Mouse (Mus musculus): ENCODE data around the gene Fxyd1.

The Fxyd1 gene

GRCm38 (mm10) chr7:31077885-31078445 lies 21.0 kb upstream of the Fxyd1 start:
- no peak for DNase-seq (ENCODE audit: low read depth)

GRCm38 (mm10) chr7:31077470-31077869 lies 20.5 kb upstream of the Fxyd1 start:
- DNase-seq (ENCODE audit: low read depth): no peak

- DNase-seq (ENCODE audit: low read depth): no peak
Observed at GRCm38 (mm10) chr7:31076492-31076891, 19.5 kb upstream of the Fxyd1 start, which contains the start of gene Fxyd3. TSS of gene Fxyd3 (minus strand) at chr7:31076704.

- no peak for DNase-seq (ENCODE audit: low read depth)
Observed at GRCm38 (mm10) chr7:31074713-31075069, 17.7 kb upstream of the Fxyd1 start.

DNA sequence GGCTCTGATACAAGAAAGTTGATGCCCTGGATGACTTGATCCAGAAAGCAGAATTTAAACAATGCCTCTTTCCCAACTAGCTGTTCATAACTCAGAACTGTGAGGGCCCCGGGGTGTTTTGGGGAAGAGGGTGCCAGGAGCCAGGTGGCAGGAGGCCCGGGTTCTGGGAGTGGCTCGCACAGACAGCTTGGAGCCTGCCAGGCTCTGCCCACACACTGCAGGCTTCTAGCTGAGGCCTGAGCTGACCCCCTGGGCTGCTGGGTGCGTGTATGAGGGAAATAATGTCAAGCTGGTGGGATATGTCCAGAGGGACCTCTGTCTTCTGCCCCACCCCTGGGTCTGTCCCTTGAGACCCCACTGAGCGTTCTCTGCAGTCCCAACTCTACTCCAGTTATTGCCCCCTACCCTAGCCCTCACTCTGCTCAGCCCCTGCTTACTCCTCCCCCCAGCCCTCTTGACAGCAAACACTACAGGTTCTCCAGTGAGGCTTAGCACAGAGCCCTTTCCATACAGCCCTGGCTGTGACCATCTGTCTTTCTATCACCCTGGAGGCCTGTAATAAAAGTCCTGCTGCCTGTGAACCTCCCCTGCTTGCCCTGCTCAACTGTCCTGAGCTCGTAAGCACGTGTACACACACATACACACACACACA lies 17.2 kb upstream of the Fxyd1 start:
- peak; percentile 69 for DNase-seq (ENCODE audit: low read depth)

DNA sequence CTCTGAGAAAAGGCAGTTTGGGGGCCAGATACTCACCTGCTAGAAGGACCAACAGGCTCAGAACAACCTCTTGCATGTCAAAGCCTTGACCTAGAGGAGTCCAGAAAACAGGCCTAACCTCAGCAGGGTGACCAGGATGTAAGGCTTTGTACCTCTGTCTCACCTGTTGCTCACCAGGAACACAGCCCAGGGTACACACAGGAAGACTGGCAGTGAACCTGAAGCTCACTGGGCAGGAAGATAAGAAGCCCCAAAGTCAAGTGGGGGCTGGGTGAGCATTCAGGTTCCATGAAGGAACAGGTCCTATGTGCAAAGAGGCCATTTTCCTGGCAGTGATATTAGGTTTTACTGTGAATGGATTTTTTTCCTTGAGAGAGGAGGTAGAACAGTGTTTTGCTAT lies 16.5 kb upstream of the Fxyd1 start:
- no peak for DNase-seq (ENCODE audit: low read depth)

DNA sequence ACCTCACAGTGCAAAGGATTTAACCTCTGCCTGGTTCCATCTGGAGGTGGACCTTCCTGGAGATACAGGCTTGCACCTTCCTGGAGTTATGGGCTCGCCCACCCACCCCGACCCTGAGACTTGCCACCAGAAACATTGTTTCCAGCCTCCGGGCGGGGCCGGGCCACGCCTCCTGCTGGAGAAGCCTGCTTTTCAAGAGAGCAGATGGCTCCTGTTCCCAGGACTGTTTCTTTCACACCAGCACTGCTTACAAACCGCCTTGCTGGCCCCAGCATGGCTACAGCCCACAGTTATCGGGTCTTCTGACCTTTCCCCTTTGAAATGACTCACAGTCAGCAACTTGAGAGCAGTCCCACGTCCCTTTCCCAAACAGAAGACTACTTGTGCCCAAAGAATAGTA lies 15.3 kb upstream of the Fxyd1 start:
- no peak for DNase-seq (ENCODE audit: low read depth)

GRCm38 (mm10) chr7:31070324-31070723 lies 13.3 kb upstream of the Fxyd1 start:
- DNase-seq (ENCODE audit: low read depth): no peak

GRCm38 (mm10) chr7:31069491-31069890 lies 12.5 kb upstream of the Fxyd1 start:
- no peak for DNase-seq (ENCODE audit: low read depth)

GRCm38 (mm10) chr7:31067836-31068235 lies 10.8 kb upstream of the Fxyd1 start:
- no peak for DNase-seq (ENCODE audit: low read depth)

DNA sequence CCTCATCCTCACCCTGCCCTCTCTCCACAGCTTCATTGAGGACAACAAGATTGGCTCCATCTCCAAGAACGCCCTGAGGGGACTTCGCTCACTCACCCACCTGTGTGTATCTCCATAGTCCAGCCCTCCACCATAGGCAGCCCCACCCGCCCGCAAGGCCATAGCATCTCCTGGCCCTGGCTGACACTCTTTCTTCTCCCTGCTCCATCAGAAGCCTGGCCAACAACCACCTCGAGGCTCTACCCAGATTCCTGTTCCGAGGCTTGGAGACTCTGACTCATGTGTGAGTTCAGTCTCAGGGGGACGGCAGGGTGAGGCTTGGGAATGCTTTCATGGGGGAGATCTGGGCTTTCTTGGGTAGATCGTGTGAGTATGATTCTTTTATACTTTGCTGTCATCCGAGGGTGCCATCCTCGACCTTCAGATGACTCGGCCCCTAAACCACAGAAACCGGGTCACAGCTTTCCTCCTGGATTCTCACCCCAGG lies 6.1 kb upstream of the Fxyd1 start:
- DNase-seq (ENCODE audit: low read depth): no peak

DNA sequence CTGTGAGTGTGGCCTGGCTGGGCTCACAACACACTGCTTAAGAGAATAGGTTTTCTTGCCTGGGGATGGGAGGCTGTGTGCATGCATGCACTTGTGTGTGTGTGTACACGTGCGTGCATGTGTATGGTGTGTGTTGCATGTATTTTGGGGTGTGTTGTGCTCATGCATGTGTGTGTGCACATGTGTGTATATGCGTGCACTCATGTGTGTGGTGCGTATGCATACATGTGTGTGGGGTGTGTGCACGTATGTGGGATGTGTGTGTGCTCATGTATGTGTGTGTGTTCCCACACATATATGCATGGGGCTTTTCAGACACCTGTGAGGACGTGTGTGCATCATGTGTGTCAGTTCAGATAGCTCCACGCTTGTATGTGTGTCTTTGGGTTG lies 3.6 kb upstream of the Fxyd1 start:
- no peak for DNase-seq (ENCODE audit: low read depth)

- DNase-seq (ENCODE audit: low read depth): no peak
Observed at GRCm38 (mm10) chr7:31059919-31060620, 3.1 kb upstream of the Fxyd1 start.

DNA sequence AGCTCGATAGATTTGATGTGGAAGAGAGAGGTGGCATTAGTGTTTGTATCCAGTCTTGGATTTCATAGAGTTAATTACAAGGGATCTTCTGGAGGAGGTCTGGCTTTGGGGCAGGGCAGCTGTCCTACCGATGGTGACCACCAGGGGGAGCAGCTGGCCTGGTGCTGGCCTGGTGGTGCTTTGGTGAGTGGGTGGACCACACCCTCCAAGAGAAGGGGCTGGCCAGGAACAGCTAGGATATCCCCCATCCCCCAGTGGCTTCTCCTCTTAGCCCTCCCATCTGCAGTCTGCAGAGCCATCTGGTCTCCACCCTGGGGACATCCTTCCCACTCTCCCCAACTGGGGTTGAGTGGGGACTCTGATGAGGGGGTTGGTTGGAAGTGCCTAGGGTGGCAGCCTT lies 2.1 kb upstream of the Fxyd1 start, which contains the start of gene Lgi4:
Gene Lgi4, plus strand, starts transcription at position 235 of the 400 bp plus-strand sequence.
- DNase-seq (ENCODE audit: low read depth): peak; percentile 77

- DNase-seq (ENCODE audit: low read depth): no peak
Observed at GRCm38 (mm10) chr7:31058211-31058610, 1.2 kb upstream of the Fxyd1 start.

- DNase-seq (ENCODE audit: low read depth): no peak
Observed at GRCm38 (mm10) chr7:31057730-31058129, 731 bp upstream of the Fxyd1 start.

DNA sequence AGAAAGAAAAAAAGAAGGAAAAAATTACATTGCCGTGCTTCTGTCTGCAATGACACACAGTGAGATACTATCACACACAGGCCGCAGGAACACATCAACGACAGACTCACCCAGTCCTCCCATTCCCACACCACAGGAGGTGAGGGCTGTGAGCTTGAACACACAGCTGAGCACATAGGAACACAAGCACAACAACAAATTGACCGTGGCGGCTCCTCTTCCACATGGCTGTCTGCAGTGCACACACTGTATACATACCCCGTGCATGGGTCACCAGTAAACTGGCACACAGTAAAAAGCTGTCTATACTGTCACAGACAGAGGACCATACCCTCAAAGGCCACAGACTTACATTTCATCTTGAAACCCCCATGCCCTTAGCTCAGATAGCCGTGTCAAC lies 551 bp downstream of the Fxyd1 start:
- no peak for DNase-seq (ENCODE audit: low read depth)

GRCm38 (mm10) chr7:31055883-31056282 lies 1.1 kb downstream of the Fxyd1 start:
- no peak for DNase-seq (ENCODE audit: low read depth)

DNA sequence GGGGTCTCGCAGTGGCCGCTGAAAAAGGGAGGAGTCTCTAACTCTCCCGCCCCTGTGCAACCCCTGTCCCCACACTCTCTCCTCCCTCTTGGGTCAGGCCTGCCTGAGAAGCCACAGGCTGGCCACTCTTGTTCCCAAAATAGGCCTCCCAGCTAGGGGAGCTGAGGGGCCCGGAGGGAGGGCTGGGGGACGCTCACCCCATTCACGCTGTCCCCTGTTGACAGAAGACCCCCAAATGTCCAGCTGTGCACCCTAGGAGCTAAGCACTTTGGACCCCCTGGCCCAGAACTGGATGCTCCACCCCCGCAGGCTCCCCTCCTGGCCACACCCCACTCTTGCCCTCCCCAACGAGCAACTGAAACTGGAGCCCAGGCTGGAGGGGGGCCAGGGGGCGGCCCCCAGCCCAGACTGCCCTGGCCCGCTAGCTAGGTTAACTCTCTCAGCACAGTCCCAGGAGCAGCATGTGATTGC lies 1.6 kb downstream of the Fxyd1 start:
- DNase-seq (ENCODE audit: low read depth): no peak

- no peak for DNase-seq (ENCODE audit: low read depth)
Observed at GRCm38 (mm10) chr7:31054661-31055320, 2.2 kb downstream of the Fxyd1 start.

DNA sequence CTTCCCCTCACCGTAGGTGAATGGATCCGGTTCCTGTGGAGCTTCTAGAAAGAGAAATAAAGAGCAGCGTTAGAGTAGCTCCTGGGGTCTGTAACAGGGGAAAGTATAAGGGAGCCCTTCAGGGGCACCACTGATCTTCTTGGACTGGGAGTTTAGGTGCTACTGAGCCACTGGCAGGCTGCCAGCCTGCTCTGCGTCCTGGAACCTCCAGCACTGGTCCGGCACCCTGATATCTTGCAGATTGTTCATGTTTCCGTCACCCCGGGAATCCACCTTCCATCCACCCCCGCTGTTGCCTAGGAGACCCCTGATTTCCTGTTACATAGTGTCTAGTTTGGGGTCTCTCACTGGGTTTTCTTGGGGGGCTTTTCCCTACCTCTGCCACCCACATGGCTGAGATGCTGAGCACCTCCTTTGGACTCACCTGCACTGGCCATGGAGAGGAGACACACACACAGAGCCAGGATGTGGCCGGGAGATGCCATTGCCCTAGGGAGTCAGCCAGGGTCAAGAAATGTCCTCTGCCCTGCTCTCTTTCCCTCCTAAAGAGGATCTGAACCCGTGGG lies 3.0 kb downstream of the Fxyd1 start:
- no peak for DNase-seq (ENCODE audit: low read depth)

Measured in fibroblast of lung, adult 2 months (primary cell).